Mouse (Mus musculus) erythroblast, embryonic 14.5 days (primary cell): ENCODE results near the gene Med22. TPM values are rescaled to one million over a fixed set of nuclear protein-coding genes. Genes with fewer than 3 reads are reported as not detected.

Experiments used
- H3K27me3 ChIP-seq: 2 replicates; pipeline ENCODE4 v1.6.1; 2012; ENCODE audit warnings: inconsistent platforms; ENCODE audit not compliant: control insufficient read depth
- H3K36me3 ChIP-seq: 2 replicates; pipeline ENCODE4 v1.6.1; 2012; ENCODE audit warnings: mild to moderate bottlenecking, inconsistent platforms; ENCODE audit not compliant: control insufficient read depth
- H3K4me1 ChIP-seq: 2 replicates; pipeline ENCODE4 v1.6.1; 2012; ENCODE audit warnings: inconsistent platforms; ENCODE audit not compliant: control insufficient read depth
- H3K4me3 ChIP-seq: replicated peaks from 2 replicates; pipeline ENCODE3; 2012; ENCODE audit warnings: moderate library complexity, mild to moderate bottlenecking, inconsistent platforms
- H3K9me3 ChIP-seq: 2 replicates; pipeline ENCODE4 v1.6.1; 2012; ENCODE audit warnings: low read length, inconsistent platforms, mixed read lengths; ENCODE audit not compliant: control insufficient read depth
- GATA1 ChIP-seq: IDR thresholded peaks from 2 replicates; pipeline ENCODE4 v1.6.1; 2012; ENCODE audit warnings: low read length, inconsistent platforms, mixed read lengths
- TAL1 ChIP-seq: IDR thresholded peaks from 3 replicates; pipeline ENCODE4 v1.6.1; 2012; ENCODE audit warnings: low read length, inconsistent platforms, mixed read lengths
- polyA plus RNA-seq: library from polyadenylated mRNA; stranded (reverse); fragments of >175 nt; gene quantifications from 2 replicates; pipeline ENCODE4 v1.2.3, GENCODE M21; 2012

Med22 gene
- polyA plus RNA-seq, 1 experiment, result 2.6 TPM

DNA sequence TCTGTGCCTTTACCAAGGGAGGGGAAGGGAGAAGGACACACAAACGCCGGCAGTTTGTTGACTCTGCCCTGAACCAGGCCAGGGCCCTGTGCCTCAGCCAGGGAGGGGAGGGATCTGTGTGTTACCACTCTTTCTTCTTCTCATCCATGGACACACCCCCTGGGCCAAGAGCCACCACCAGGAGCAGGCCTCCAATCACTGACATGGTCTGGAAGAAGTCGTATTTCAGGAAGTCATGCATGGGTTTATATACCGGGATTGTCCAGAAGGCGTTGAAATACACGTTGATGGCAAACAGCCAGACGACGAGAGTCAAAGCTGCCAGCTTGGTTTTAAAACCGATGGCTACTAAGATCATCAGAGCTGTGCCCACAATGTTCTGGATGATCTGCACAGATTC lies 11.3 kb upstream of the Med22 start:
- no peak overlapping the region for H3K4me3 ChIP-seq
- H3K36me3 ChIP-seq, result peaks cover 97% of the 10 kb centered on the region
- TF ChIP-seq TAL1 (no peak), GATA1 (no peak)
- no peaks in the 10 kb centered on the region for H3K9me3 ChIP-seq
- no peaks in the 10 kb centered on the region for H3K27me3 ChIP-seq
- H3K4me1 ChIP-seq, result peaks cover 22% of the 10 kb centered on the region

DNA sequence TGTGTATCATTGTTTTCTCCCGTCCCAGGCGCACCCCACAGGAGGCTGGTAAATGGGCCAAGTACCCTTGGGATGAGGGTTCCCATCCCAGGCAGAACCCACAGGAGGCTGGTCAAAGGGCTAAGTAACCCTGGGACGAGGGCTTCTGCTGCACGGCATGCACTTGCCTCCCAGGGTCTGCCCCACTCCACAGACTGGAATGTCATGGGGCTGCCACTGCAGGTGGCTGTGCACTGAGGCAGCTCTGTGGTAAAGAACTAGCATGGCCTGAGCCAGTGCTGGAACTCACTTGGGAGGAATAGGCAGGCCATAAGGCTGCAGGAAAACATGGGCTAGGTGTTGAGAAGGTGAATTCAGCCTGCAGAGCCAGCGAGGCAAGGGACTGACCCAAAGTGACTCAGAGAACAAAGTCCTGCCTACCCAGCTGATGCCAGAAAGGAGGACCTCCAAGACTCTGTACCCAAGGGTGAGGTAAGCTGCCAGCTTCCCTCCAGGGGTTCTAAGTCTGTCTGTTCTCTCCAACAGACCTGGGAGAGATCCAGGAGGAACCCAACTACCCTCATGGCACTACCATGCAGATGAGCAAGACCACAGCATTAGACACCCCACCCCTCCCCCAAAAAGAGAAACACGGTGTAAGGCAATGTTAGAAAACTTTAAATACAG lies 9.8 kb upstream of the Med22 start:
- Histone ChIP-seq H3K27me3 (no peaks in the 10 kb centered on the region), H3K4me3 (no peak overlapping the region), H3K9me3 (no peaks in the 10 kb centered on the region), H3K36me3 (peaks cover 83% of the 10 kb centered on the region), H3K4me1 (peaks cover 36% of the 10 kb centered on the region)
- no peak for TF ChIP-seq GATA1
- no peak for TF ChIP-seq TAL1

DNA sequence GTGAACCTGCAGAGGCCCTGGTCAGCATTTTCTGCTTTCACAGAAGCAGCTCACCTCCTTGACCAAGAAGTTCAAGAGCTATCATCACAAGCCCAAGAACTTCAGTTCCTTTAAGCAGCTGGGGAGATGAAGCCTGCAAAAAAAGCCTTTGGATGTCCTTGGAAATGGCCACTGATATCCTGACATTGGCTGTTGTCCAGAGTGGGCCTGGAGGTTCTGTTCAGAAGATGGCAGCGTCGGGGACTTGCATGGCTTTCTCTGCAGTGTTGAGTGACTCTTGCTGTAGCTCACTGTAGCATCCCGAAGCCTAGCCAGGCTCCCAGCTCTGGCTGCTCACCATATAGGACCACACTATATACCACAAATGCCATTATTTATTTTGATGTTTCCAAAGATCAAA lies 9.2 kb upstream of the Med22 start:
- no peak overlapping the region for H3K4me3 ChIP-seq
- no peaks in the 10 kb centered on the region for H3K9me3 ChIP-seq
- no peaks in the 10 kb centered on the region for H3K27me3 ChIP-seq
- no peak for TF ChIP-seq GATA1
- peaks cover 43% of the 10 kb centered on the region for H3K4me1 ChIP-seq
- peaks cover 82% of the 10 kb centered on the region for H3K36me3 ChIP-seq

DNA sequence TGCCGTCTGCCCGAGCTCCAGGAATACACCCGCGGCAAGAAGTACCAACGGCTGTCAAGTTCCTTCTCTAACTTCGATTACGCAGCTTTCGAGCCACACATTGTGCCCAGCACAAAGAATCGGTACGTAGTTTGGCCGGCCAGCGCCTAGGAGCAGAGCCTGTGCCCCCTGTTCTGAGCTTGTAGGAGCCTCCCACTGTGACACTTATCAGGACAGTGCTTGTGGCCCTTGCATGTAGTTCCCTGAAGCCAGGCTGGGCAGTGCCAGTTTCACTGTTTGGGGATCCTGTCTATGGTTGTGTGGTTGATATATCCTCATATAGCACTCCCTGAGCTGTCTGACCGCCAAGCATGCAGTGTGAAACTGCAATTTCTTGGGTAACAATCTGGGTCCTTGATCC lies 6.3 kb upstream of the Med22 start:
- no peaks in the 10 kb centered on the region for H3K9me3 ChIP-seq
- peaks cover 82% of the 10 kb centered on the region for H3K36me3 ChIP-seq
- H3K4me3 ChIP-seq, result peak overlapping the region; percentile 80
- TF ChIP-seq TAL1, result no peak
- no peak for TF ChIP-seq GATA1
- no peaks in the 10 kb centered on the region for H3K27me3 ChIP-seq
- peaks cover 70% of the 10 kb centered on the region for H3K4me1 ChIP-seq

DNA sequence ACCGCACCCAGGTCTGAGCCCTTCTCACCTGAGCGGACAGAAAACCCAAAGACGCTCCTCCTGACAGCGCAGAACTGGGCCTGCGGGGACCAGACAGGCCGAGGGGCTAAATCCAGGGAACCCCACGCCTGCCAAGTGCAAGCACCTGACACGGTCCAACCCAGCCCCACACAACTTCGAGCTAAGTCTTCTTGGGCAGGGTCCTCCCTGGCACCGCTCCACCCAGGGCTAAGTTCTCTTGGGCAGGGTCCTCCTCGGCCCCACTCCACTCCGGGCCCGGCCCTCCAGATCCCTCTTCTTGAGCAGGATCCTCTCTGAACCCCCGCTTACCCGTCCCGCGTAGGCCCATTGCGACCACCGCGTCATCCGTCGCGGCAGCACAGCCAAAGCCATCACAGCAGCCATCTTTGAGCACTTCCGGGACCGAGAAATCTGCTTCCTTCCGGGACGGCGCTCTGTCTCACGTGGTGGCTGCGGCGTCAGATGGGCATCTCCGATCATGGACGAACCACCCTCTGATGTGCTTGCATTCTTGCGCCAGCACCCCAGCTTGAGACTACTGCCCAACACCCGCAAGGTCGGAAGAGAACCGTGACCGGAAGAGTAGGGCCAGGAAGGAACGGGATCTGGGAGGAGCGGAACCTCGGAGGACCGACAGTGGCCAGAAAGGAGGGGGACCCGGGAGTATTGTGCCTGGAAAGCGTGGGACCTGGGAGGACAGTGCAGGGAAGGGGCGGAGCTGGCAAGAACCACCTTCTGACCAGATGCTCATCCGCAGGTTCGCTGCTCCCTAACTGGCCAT lies 5.7 kb upstream of the Med22 start, which contains the start of the genes Surf2 and Surf1:
Surf2 (plus strand) TSS at position 441 of the 802 bp plus-strand sequence.
Surf1 (minus strand) TSS at position 604 of the 802 bp plus-strand sequence.
- TF ChIP-seq TAL1, result no peak
- TF ChIP-seq GATA1, result no peak
- Histone ChIP-seq H3K9me3 (no peaks in the 10 kb centered on the region), H3K4me3 (peak within 1 kb of the TSS; percentile 80), H3K36me3 (peaks cover 82% of the 10 kb centered on the region), H3K4me1 (peaks cover 74% of the 10 kb centered on the region), H3K27me3 (no peaks in the 10 kb centered on the region)

DNA sequence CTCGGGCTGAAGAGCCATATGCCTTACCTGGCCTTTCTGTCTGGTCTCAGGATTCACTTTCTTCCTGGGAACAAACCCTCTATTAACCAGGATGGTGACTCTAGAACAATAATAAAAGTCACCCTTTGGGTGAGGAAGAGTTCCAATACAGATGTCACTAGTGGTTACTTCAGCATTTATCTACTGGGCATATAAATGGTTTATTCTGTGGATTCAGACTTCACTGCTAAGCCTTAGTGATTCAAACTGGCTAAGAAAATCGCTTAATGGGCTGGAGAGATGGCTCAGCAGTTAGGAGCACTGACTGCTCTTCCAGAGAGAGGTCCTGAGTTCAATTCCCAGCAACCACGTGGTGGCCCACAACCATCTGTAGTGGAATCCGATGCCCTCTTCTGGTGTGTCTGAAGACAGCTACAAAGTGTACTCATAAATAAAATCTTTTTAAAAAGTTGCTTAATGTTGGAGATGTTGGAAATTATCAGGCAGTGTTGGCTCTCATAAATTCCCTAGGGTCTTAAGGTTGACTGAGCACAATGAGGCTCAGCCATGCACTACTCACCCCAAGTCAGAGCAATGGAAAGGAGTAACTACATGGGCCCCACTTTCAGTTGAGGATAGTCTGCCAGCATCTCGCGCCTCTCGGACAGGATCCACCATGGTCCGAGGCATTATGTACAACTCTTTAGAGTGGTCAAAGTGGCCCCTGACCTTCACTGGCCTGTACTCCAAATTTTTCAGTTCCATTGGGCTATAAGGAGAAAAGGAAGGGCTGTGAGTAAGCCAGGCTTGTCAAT lies 3.9 kb upstream of the Med22 start:
- Histone ChIP-seq H3K4me1 (peaks cover 84% of the 10 kb centered on the region), H3K4me3 (peak overlapping the region; percentile 17), H3K27me3 (no peaks in the 10 kb centered on the region), H3K9me3 (no peaks in the 10 kb centered on the region), H3K36me3 (peaks cover 67% of the 10 kb centered on the region)
- TF ChIP-seq TAL1, result no peak
- TF ChIP-seq GATA1, result no peak

DNA sequence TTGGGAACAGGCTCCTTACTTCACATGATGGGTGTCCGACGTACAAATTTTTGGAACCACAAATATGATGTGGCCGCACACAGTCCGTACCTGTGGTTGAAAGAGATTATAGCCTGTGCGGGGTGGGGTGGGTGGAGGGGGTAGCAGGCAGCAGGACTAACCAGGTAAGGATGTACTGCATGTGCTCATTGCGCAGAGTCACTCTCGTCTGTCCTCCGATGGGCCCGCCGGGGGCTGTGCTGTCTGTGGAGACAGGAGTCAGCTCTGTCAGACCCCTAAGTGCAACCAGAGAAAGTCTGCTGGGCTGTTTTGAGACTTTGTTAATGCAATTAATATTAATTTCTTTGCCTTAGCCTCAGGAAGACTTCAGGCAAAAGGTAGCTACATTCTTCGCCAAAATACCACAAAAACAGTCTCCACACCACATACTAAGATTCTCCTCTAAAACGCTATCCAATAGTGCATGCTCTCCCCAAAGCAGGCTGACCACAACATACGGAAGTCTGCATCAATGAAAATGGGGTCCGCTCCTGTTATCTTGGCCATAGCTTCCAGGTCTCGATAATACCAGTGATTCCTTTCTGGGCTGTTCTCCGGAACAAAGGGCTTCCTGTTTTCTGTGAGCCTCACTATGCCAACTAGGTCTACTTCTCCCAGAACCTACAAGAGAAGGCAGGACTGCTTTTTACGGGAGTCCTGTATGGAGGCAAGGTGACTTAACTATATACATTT lies 3.1 kb upstream of the Med22 start:
- Histone ChIP-seq H3K4me1 (peaks cover 87% of the 10 kb centered on the region), H3K4me3 (peak overlapping the region; percentile 23), H3K36me3 (peaks cover 65% of the 10 kb centered on the region), H3K9me3 (no peaks in the 10 kb centered on the region), H3K27me3 (no peaks in the 10 kb centered on the region)
- TF ChIP-seq TAL1 (no peak), GATA1 (no peak)

DNA sequence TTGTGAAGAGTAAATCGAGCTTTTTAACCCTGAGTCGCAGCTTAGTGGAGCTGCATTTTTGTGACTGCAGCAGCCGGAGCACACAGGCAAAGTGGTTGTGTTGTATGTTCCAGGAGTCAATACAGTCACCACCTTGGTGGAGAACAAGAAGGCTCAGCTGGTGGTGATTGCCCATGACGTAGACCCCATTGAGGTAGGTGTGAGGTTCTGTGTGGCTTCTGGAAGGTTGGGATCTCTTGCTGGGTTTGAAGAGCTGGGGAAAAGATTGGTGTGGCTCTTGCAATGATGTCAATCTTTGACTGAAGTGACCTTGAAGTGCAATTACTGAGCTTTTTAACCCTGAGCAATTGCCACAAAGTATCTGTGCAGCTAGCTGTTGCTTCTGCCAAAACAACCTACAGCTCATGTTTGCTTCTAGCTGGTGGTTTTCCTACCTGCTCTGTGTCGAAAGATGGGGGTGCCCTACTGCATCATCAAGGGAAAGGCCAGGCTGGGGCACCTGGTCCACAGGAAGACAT lies 1.8 kb upstream of the Med22 start:
- Histone ChIP-seq H3K9me3 (no peaks in the 10 kb centered on the region), H3K27me3 (no peaks in the 10 kb centered on the region), H3K4me3 (peak overlapping the region; percentile 83), H3K36me3 (peaks cover 65% of the 10 kb centered on the region), H3K4me1 (peaks cover 87% of the 10 kb centered on the region)
- no peak for TF ChIP-seq TAL1
- TF ChIP-seq GATA1, result no peak
